Mouse (Mus musculus) C2C12 (cell line): ENCODE measurements around the gene Ctnnd2. TPM values are rescaled to one million over a fixed set of nuclear protein-coding genes. Genes with fewer than 3 reads are reported as not detected.

ENCODE experiments used
- H3K27me3 ChIP-seq: one replicate; pipeline ENCODE4 v1.6.1; 2011; ENCODE audit not compliant: control insufficient read depth, insufficient read depth, insufficient read length
- H3K36me3 ChIP-seq: one replicate; pipeline ENCODE4 v1.6.1; 2011; ENCODE audit not compliant: control insufficient read depth, insufficient read depth
- H3K4me3 ChIP-seq: one replicate; pipeline ENCODE4 v1.5.1; 2011; ENCODE audit warnings: mild to moderate bottlenecking, control low read depth; ENCODE audit not compliant: poor library complexity, insufficient read depth, severe bottlenecking
- H3K79me2 ChIP-seq: one replicate; pipeline ENCODE4 v1.6.1; 2011; ENCODE audit not compliant: control insufficient read depth, insufficient read depth
- H3K79me3 ChIP-seq: one replicate; pipeline ENCODE4 v1.6.1; 2011; ENCODE audit warnings: low read depth, control low read depth
- H3ac ChIP-seq: one replicate; pipeline ENCODE3; 2011; ENCODE audit warnings: low read depth; ENCODE audit not compliant: control insufficient read depth, insufficient read length
- CEBPB ChIP-seq: IDR thresholded peaks from one replicate; pipeline ENCODE4 v1.6.1; 2011; ENCODE audit warnings: low read depth, mild to moderate bottlenecking, control low read depth, moderate library complexity
- CTCF ChIP-seq: IDR thresholded peaks from one replicate; pipeline ENCODE4 v1.5.1; 2011; ENCODE audit not compliant: control insufficient read depth, insufficient read depth, insufficient read length
- FOSL1 ChIP-seq: IDR thresholded peaks from one replicate; pipeline ENCODE4 v1.8.0; 2011; ENCODE audit warnings: mild to moderate bottlenecking, low read length; ENCODE audit not compliant: poor library complexity, insufficient read depth, severe bottlenecking
- MAX ChIP-seq: IDR thresholded peaks from one replicate; pipeline ENCODE4 v1.6.1; 2011; ENCODE audit warnings: mild to moderate bottlenecking, control low read depth
- MYOD1 ChIP-seq: IDR thresholded peaks from one replicate; pipeline ENCODE4 v1.6.1; 2011; ENCODE audit warnings: low read depth; ENCODE audit not compliant: control insufficient read depth, insufficient read length
- MYOG ChIP-seq: IDR thresholded peaks from one replicate; pipeline ENCODE4 v1.6.1; 2011; ENCODE audit not compliant: control insufficient read depth, insufficient read length; ENCODE audit errors: extremely low read depth
- USF1 ChIP-seq: IDR thresholded peaks from one replicate; pipeline ENCODE4 v1.6.1; 2011; ENCODE audit warnings: low read depth, mild to moderate bottlenecking, control low read depth, moderate library complexity
- polyA plus RNA-seq: library from polyadenylated mRNA; unstranded; fragments of >200 nt; fragmentation: generic; extraction: Trizol; gene quantifications from one replicate; pipeline ENCODE4 v1.2.1, GENCODE M21; 2012; ENCODE audit warnings: missing spikeins

The Ctnnd2 gene
- polyA plus RNA-seq, 1 experiment = 0.07 TPM

GRCm38 (mm10) chr15:30615451-30615850 is 443.1 kb downstream of the Ctnnd2 start:
- Histone ChIP-seq H3ac (no peak overlapping the region), H3K79me3 (no peaks in the 10 kb centered on the region), H3K79me2 (no peaks in the 10 kb centered on the region), H3K27me3 (no peaks in the 10 kb centered on the region), H3K4me3 (no peak overlapping the region), H3K36me3 (no peaks in the 10 kb centered on the region)
- no peak for TF ChIP-seq USF1
- TF ChIP-seq MAX = no peak

- Histone ChIP-seq H3K4me3 (no peak overlapping the region), H3K79me3 (no peaks in the 10 kb centered on the region), H3K36me3 (no peaks in the 10 kb centered on the region), H3K79me2 (no peaks in the 10 kb centered on the region), H3K27me3 (no peaks in the 10 kb centered on the region), H3ac (no peak overlapping the region)
- TF ChIP-seq USF1 = no peak
Observed at GRCm38 (mm10) chr15:30616861-30617260, 444.5 kb downstream of the Ctnnd2 start.

GRCm38 (mm10) chr15:30617932-30618331 is 445.5 kb downstream of the Ctnnd2 start:
- Histone ChIP-seq H3K36me3 (no peaks in the 10 kb centered on the region), H3ac (no peak overlapping the region), H3K79me3 (no peaks in the 10 kb centered on the region), H3K4me3 (no peak overlapping the region), H3K79me2 (no peaks in the 10 kb centered on the region), H3K27me3 (no peaks in the 10 kb centered on the region)
- TF ChIP-seq FOSL1 = no peak
- TF ChIP-seq MYOG = no peak
- no peak for TF ChIP-seq CTCF
- TF ChIP-seq USF1 = no peak
- no peak for TF ChIP-seq MAX
- no peak for TF ChIP-seq CEBPB
- no peak for TF ChIP-seq MYOD1

- Histone ChIP-seq H3K36me3 (no peaks in the 10 kb centered on the region), H3K27me3 (no peaks in the 10 kb centered on the region), H3K4me3 (no peak overlapping the region), H3K79me3 (no peaks in the 10 kb centered on the region), H3K79me2 (no peaks in the 10 kb centered on the region), H3ac (no peak overlapping the region)
- TF ChIP-seq CEBPB (no peak), USF1 (no peak), MYOD1 (no peak), MAX (no peak), FOSL1 (no peak), MYOG (no peak), CTCF (no peak)
Observed at GRCm38 (mm10) chr15:30628524-30628923, 456.1 kb downstream of the Ctnnd2 start.

GRCm38 (mm10) chr15:30632113-30632735 is 459.8 kb downstream of the Ctnnd2 start:
- Histone ChIP-seq H3K27me3 (no peaks in the 10 kb centered on the region), H3K79me3 (no peaks in the 10 kb centered on the region), H3K36me3 (no peaks in the 10 kb centered on the region), H3K4me3 (no peak overlapping the region), H3K79me2 (no peaks in the 10 kb centered on the region), H3ac (no peak overlapping the region)
- TF ChIP-seq CEBPB = no peak
- TF ChIP-seq MYOG = no peak
- no peak for TF ChIP-seq FOSL1
- no peak for TF ChIP-seq MAX
- TF ChIP-seq CTCF = no peak
- no peak for TF ChIP-seq USF1
- no peak for TF ChIP-seq MYOD1

- no peak overlapping the region for H3K4me3 ChIP-seq
- no peak for TF ChIP-seq FOSL1
- TF ChIP-seq MYOG = no peak
- no peak for TF ChIP-seq MAX
- TF ChIP-seq CEBPB = no peak
- no peak for TF ChIP-seq USF1
- no peaks in the 10 kb centered on the region for H3K36me3 ChIP-seq
- H3ac ChIP-seq = no peak overlapping the region
- no peaks in the 10 kb centered on the region for H3K27me3 ChIP-seq
- H3K79me3 ChIP-seq = no peaks in the 10 kb centered on the region
- H3K79me2 ChIP-seq = no peaks in the 10 kb centered on the region
Observed at GRCm38 (mm10) chr15:30633917-30634316, 461.5 kb downstream of the Ctnnd2 start.
